Mouse (Mus musculus): ENCODE measurements around the gene Cartpt.

GRCm38 (mm10) chr13:99864331-99864730 lies 36.6 kb downstream of the Cartpt start:
- TF ChIP-seq CTCF (IDR thresholded peaks at IDR 0.05; ENCODE audit: low read depth, low read length) (no peak), TAL1 (conservative IDR thresholded peaks at IDR 0.05; ENCODE audit: low read depth, low read length) (no peak)
